Mouse (Mus musculus) lung, postnatal 25 days (tissue): ENCODE data around the gene Sult2b1.
A peak's percentile ranks its signal among the peaks of the same experiment; 100 is the strongest.

Source experiments
- DNase-seq: peaks from one replicate; pipeline ENCODE4 v3.0.0; 2022; ENCODE audit warnings: low spot score

Sult2b1 gene

DNA sequence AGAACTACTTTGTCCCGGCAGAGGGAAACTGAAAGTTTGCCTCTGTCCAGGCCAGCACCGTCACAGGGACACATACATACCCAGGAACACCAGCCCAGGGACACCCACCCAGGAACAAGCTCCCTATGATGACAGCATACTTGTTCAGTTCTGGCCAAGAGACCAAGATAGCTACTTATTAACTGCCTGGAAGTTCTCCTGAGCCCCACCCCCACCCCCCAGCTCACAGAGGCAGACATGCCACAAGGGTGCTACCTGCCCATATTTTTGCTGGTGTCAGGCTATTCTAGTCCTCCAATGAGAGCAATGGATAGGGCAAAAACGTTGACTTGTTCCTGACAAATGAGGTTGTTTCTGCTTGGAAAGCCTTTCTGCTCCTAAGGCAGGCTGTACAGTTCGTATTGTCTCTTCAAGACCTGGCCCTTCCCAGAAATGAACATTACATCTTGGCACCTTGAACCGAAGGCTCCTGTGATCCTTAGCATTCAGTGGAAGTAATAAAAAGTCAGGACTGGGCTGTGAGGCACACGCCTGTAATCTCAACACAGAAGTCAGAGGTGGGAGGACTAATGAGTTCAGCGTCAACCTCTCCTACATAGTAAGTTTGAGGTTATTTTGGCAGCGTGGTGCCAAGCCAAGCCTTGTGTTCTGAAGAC lies 13.9 kb downstream of the Sult2b1 start:
- no peak for DNase-seq

DNA sequence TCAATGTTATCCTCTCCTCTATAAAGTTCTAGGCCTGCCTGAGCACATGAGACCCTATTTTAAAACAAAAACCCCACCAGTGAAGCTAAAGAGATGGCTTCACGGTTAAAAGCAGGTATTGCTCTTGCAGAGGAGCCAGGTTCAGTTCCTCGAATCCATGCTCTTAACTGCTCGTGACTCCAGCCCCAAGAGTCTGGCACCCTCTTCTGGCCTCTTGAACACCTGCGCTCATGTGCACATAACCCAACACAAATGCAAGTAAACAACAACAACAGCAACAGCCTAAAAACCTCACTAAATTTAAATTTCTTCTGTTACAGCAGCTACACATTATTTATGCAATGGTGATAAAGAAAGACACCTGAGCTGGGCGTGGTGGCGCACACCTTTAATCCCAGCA lies 17.0 kb downstream of the Sult2b1 start:
- DNase-seq: no peak

DNA sequence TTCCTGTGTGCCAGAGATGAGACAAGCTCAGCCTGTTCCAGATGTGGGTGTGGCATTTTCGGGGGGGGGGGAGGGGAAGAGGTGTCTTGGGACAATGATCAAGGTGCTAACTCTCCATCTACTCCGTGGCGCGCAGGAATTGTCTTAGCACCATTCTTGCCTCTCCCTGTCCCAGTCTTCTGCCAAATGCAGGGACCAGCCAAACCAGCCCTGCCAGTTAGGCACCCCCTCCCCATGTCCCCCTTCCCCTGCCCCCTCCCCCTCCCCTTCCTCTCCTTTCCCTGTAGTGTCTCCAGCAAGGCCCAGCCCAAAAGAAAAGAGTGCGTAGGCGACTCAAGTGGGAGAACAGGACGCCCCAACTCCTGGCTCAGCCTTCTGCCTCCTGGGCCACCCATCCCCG lies 17.7 kb downstream of the Sult2b1 start:
- no peak for DNase-seq

DNA sequence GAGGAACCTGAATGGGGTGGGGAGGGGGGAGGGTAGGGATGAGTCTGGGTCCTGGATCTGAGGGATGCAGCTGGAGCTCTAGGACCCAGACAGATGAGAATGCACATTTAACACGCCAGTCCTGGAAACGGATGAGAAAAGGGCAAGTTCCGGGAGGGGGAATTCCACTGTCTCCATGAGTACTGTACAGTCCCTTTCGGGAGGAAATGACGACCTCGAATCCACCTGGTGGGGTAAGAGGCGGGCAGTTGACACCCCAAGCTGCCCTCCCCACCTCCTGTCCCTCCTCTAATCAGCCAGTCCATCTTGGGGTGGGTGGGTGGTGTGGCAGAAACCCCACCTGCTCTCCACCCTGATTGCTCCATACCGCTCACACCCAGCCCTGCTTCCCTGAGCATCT lies 18.5 kb downstream of the Sult2b1 start:
- no peak for DNase-seq

DNA sequence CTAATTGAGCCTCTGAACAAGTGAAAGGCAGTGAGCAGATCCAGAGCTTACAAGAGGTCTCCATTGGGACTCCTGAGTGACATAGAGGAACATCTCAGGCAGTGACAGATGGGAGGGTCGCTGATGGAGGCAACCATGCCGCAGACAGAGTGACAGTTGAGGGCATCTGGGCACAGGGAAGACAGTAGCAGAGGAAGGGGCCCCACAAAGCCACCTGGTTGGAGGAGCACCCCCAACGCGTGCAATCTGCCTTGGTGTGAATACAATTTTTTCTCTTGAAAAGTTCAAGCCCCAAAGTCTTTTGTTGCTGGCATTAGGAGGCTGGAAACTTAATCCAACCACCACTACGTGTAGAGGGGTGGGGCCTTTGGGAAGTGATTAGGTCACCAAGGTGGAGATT lies 24.3 kb downstream of the Sult2b1 start:
- no peak for DNase-seq

DNA sequence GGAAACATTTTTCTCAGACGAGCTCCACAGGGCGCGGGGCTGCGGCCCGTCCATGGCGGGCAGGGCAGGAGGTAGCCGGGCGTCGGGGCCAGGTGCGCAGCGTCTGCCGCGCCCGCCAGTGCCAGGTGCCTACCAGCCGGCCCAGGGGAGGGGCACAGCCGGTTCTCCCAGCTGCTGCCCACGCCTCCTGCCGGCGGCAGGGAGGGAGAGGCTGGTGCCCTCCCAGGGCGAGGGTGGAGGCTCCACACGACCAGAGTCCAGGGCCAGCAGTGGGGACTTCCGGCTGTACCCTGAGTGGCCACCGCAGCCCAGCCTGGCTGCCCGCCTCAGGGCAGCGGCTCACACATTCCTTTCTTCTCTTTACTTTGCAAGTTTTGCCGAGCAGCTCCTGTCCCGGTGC lies 25.1 kb downstream of the Sult2b1 start:
- DNase-seq: peak; percentile 64

DNA sequence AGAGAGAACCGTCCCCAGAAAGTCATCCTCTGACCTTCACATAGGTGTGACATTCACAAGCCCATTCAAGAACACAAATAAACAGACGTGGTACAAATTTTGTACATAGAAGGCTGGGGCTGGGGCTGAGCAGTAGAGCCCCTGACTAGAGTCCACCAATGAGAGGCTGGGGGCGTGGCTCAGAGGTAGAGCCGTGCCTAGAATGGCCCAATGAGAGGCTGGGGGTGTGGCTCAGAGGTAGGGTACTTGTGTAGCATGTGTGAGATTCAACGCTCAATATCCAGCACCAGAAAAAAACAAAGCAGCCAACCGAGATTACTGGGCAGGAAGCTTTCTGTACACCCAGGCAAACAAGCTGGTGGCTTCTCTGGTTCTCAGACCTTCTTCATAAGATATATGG lies 28.8 kb downstream of the Sult2b1 start:
- no peak for DNase-seq

DNA sequence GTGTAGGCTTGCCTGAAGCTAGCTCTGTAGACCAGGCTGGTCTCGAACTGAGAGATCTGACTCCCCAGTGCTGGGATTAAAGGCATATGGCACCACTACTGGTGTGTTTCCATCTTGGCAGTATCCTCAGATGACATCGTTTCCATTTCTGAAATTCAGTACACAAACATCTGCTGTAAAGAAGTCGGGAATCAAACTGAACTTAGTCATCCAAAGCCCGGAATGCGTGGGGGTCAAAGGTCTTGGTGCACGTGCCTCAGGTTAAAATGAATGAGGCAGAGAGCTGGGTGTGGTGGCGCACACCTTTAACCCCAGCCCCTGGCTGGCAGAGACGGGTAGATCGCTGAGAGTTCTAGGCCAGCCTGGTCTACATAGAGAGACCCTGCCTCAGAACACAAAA lies 34.3 kb downstream of the Sult2b1 start:
- no peak for DNase-seq

DNA sequence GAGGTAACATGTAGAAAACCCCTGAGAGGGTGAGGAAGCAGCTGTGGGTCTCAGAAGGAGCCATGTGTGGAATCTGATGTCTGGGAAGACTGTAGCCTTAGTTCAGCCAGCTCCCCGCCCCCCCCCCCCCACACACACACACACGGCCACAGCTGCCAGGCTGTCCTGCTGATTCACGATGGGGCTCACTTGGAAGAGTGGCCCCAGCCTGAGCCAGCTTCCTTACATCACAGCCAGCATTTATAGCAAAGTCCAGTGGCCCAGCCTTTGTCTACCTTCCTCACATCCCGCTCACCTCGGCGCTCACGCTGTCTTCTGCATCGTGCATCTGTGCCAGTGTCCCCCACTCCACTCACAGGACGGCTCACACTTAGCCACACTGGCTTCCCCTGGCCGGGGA lies 35.1 kb downstream of the Sult2b1 start:
- DNase-seq: no peak

DNA sequence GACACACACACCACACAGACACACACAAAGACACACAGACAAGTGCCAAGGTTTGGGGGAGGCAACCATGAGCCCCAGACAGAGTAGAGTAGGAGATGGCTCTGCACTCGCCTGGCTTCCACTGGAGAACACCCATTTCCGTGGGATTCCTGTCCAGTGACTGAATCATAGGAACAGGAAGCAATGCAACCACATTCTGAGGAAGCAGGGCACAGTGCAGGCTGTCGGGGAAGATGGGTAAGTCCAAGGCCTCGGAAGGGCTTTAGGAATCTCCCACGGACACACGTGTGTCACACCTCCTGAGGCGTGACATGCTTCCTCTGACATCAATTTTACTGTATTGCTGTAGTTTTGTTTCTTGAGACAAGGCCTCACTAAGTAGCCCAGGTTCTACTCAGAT lies 36.4 kb downstream of the Sult2b1 start:
- no peak for DNase-seq

DNA sequence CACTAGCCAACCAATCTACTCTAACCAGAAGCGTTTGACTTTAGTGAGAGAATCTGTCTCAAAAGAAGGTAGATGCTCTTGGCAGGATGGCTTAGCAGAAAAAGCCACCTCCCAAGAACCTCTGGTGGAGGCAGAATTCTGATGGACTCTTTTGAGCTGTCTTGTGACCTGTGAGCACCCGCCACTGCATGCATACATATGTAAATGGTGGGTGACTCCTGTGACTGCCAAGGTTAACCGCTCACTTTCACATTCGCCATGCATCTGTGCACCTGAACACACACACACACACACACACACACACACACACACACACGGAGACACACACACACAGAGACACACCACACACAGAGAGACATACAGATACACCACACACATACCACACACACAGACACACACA lies 37.0 kb downstream of the Sult2b1 start:
- DNase-seq: no peak

DNA sequence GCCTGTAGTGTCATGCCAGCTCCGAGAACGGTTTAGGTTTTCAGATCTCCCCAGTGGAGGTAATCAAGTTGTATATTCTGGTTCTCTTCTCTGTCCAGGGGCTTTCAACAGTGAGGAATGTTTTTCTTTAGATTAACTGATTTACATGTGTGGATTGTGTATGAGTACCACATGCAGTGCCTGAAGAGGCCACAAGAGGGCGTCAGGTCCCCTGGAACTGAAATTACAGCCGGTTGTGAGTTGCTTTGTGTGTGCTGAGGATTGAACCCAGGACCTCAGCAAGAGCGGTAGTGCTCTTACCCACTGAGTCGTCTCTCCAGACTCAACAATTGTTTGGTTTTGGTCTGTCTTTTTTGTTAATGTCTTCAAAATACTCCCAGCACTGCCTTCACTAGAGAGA lies 38.0 kb downstream of the Sult2b1 start:
- no peak for DNase-seq

DNA sequence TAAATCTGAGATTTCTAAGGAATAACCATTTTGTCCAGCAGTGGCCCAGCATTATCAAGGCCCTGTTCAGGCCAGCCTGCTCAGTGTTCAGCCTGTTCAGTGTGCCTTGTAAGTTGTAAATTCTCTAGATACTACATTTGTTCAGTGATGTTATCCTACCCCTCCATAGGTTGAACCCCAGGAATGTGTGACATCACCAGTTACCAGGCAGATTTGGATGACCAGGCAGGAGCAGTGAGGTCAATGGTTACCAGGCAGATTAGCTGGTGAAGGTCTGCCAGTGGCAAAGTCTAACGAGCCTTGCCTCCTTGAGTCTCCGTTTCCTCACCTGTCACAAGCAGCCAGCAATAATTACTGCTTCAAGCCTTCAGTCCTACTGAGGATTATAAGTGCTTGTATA lies 40.1 kb downstream of the Sult2b1 start:
- DNase-seq: peak; percentile 83

DNA sequence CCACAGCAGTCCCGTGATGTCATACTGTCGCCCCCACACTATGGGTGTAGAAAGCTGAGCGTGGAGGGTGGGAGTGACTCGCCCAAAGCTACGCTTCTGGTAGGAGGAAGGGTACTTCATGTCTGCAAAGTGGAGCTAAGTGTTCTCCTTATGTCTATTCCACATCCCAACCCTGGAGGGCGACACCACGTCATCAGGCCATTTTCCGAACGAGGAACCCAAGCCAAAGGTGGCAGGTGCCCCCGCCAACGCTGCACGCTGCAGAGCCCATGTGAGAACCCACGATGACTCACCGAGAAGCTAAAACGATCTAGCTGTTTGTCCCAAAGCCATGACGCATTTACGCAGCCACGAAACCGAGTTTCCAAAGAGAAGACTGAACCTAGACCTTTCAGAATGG lies 42.1 kb downstream of the Sult2b1 start:
- no peak for DNase-seq

DNA sequence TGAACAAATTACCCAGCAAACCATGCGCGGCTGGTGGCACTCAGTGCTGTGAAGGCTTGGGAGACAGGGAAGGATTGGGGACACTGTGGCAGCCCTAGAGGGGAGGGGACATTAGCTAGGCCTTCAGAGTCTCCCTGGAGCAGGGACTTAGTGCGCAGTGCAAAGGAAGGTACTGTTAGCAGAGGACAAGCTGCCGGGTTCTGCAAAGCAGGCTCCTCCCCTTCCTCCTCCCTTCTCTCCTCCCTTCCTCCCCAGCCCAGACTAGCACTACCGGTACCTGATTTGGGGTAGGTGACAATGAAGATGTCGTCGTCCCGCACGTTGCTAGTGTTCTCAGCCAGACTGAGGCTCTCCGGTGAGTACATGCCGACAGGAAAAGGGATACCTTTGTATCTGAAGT lies 42.7 kb downstream of the Sult2b1 start:
- DNase-seq: peak; percentile 39

DNA sequence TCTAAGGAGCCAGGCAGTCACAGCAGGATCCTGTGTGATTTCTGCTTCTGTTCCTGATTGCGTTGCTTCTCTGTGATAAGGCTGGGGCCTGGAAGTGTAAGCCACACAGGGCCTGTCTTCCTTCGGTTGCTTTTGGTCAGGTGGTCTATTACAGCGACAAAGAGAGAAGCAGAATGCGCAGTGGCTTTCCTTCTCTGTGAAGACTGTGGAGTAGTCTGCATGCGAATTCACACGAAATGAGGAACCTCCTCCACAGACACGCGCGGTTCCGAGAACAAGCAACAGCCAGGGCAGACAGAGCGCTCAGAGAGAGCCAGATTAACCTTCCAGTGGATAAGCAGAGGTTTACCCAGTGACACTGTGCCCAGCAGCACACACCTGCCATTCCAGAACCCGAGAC lies 43.2 kb downstream of the Sult2b1 start:
- no peak for DNase-seq

DNA sequence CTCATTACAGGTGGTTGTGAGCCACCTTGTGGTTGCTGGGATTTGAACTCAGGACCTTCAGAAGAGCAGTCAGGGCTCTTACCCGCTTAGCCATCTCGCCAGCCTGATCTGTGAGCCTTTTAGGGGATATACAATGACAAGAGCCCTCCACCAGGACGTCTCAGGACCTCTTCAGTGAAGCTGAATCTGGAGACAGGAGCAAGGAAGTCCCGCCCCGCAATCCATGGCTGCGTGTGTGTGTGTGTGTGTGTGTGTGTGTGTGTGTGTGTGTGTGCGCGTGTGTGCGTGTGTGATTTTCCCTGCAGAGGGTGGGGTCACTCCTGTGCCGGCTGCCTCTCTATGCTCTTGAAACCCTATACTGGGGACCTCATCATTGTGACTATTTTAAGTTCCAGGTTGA lies 44.6 kb downstream of the Sult2b1 start:
- DNase-seq: no peak

DNA sequence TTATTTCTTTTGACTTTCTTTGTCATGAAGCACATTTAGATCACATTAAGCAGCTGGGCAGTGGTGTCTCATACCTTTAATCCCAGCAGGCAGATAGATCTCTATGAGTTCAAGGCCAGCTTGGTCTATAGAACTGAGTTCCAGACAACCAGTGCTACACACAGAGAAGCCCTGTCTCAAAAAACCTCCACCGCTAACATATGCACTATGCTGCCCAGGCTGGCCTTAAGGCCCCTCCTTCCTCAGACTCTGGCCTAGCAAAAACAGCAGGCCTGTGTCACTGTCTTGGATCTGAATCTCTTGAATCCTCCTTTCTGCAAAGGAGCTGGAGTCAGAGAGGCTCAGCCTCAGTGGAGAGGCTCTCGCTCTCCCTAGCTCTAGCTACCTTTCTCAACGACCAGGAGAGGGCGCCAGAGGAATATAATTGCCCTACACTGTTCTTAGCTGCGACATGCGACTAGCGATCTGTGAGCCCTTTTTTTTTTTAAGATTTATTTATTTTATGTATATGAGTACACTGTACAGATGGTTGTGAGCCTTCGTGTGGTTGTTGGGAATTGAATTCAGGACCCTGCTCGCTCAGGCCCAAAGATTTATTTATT lies 45.2 kb downstream of the Sult2b1 start:
- DNase-seq: peak; percentile 87

DNA sequence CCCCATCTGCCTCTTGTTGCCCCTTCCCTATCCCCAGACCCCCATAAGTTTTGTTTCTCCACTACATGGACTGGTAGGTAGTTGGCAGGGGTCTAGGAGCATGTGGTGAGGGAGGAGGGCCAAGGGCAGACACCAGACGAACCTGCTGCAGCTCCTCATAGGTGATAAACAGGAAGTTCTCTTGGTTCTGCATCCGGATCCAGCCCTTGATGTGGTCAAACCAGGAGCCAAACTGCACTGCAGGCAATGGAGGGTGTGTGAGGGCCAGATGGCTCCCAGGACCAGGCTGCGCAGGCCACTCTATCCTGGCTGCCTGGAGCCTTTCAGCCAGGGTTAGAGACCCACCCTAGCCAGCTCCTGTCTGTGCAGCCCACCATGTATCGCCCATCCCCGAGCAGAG lies 51.0 kb downstream of the Sult2b1 start:
- no peak for DNase-seq

DNA sequence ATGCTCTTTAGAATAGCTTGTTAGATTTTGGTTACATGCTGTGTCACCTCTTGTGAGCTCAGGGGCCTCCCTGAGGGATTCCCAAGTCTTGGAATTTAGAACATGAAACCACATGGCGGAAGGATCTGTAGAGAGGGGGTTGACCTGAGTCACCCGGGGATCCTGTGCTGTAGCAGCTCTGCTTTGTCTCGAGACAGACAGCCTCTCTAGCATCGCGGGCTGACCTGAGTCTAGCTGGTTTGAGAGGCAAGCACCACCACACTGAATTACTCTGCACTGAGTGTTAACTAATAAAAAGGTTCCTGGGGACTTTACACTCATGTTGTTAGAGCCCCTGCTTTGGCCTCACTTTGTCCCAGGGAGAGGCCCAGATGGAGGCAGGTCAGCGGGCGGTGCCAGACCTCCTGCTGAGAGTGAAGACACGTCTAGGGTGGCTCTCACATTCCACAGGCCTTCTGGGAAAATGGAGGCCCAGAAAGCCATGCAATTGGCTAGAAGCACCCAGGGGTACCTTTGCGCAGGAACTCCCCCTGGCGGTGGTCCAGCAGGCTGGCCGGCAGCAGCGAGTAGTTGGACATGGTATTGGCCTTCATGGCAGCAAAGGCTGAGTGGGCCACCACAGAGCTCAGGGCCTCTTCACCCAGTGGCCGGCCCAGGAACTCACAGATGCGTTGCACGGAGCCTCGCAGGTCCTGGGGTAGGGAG lies 53.6 kb downstream of the Sult2b1 start:
- no peak for DNase-seq

DNA sequence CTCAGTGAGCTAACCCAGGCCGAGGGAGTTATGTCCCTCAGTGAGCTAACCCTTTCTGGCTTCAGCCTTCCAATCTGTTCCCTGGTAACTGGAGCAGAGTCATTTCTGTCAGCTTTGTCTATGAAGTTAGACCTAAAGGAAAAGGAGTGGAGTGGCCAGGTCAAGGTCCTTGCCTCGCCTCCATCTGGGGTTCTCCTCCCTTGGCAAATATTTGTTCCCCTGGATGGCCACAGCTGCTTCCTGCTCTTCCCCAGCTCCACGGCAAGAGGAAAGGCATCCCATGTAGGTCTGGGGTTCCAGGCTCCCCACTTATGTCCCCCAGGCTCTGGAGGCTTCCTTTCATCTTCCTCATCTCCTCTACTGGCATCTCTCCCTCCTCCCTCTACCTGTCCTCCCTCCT lies 56.8 kb downstream of the Sult2b1 start:
- DNase-seq: no peak

DNA sequence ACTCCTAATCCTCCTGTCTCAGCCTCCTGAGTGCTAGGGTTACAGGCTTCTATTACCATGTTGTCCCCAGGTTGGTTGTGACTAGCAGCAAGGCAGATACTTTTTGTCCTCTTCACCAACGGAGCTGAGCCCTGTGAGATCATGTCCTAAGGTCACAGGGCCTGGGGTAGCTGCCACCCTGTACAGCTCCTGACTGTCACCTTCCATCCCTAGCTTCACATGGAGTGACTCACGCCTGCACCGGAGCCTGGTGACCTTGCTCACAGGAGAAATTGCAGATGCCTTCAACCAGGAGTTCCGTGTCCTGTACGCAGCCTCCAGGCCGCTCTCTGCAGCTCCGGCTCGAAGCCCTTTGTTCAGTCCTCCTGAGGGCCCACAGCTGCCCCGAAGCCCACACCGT lies 58.0 kb downstream of the Sult2b1 start:
- no peak for DNase-seq

DNA sequence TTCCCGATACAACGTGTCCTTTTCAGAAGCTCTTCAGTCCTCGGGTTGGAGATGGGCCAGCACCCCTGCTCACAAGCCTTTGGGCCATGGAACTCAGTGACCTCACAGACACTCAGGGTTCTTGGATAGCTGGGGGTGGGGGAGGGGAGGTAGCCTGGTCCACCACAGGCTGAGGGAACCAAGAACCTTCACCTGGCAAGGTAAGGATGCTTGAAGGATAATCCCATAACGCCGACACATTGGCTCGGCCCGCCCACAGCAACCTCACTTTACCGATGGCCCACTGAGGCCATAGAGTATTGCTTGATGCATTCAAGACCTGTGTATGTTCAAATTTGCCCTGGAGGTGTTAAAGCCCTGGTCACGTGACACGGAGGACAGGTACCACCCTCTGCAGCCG lies 58.8 kb downstream of the Sult2b1 start, which contains the start of gene Spaca4:
Spaca4 (minus strand) TSS at position 101 of the 400 bp plus-strand sequence.
- no peak for DNase-seq

DNA sequence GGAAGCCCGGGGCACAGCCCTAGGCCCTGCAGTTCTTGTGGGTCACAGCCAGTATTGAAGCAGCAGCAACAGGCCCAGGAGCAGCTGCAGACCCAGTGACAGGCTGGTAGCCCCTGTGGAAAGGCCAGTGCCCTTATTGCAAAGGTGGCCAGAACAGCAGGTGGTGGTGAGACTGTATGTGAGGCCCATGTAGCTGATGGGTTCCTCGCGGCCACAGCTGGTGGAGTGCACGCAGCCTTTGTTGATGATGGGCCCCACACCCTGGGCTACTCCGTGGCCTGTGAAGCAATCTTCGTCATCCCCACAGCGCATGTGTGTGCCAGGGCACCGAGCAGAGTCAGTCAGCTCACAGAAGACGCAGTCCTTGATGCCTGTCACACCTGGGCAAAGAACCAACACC lies 59.3 kb downstream of the Sult2b1 start:
- DNase-seq: no peak
